ENCODE assay signal across 28 mouse cellular contexts in the genomic region with DNA sequence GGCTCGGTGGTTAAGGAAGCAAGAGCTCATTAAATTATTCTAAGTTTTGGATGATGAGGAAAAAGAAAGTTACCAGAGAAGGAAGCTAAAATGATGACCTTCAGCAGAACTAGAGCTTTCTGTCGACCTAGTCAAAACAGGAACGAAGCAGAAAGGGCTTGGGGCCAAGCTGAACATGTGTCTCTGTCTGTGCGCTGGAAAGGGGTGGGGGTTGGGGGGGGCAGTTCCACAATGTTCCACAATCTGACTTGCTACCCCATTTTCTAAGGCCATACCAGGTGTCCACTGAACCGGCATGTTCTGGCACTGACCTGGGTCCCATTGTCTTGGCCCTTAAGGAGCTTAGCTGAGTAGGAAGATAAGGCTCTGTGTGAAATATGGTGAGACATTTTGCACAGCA. TPM values are rescaled to one million over a fixed set of nuclear protein-coding genes. Genes with fewer than 3 reads are reported as not detected.
DNase-seq lines count a peak whose midpoint lies in the region; ATAC-seq and TF ChIP-seq lines count a peak whose summit lies in the region.
"Had no signal": no experiment of that assay in that cellular context is flagged by ENCODE, and none has a peak within 500 bp of the region (broad histone marks: within the 10 kb centered on the region; RNA-seq: fewer than 3 reads in every experiment).

No protein-coding gene starts in this region.

- H3K4me1 ChIP-seq in bone marrow macrophage, adult 2 months (ENCODE audit: control insufficient read depth, insufficient read depth, low read length) = peaks cover 74% of the 10 kb centered on the region
- 0 out of 2 replicates have a peak, but pooled peaks cover 3% of the 10 kb centered on the region for H3K4me1 ChIP-seq in midbrain, embryonic 13.5 days (replicated peaks)

- no peak overlapping the region for H3K4me2 ChIP-seq in midbrain, embryonic 13.5 days (replicated peaks)
- H3K4me2 ChIP-seq: embryonic facial prominence, embryonic 13.5 days; forebrain, embryonic 12.5 days; heart, embryonic 12.5 days; liver, embryonic 12.5 days; neural tube, embryonic 12.5 days had no signal

- H3K27ac ChIP-seq in layer of hippocampus, adult 2 months = 0 out of 2 replicates have a peak overlapping the region, but pooled peaks have one; percentile 48
- H3K27ac ChIP-seq in bone marrow macrophage, adult 2 months (ENCODE audit: insufficient read depth, low read depth, low read length) = peak overlapping the region; percentile 99
- no peak overlapping the region for H3K27ac ChIP-seq in midbrain, embryonic 13.5 days
- H3K27ac ChIP-seq: embryonic facial prominence, embryonic 13.5 days; forebrain, embryonic 12.5 days; hindbrain, postnatal 0 days; limb, embryonic 10.5 days; liver, embryonic 12.5 days; neural tube, embryonic 12.5 days had no signal

- no peaks in the 10 kb centered on the region for H3K9me3 ChIP-seq in midbrain, embryonic 13.5 days
- H3K9me3 ChIP-seq: embryonic facial prominence, embryonic 13.5 days; forebrain, embryonic 12.5 days; heart, embryonic 12.5 days; limb, embryonic 10.5 days; liver, embryonic 12.5 days; neural tube, embryonic 12.5 days had no signal

- no peaks in the 10 kb centered on the region for H3K27me3 ChIP-seq in midbrain, embryonic 13.5 days
- H3K27me3 ChIP-seq: embryonic facial prominence, embryonic 13.5 days; forebrain, embryonic 12.5 days; heart, embryonic 12.5 days; neural tube, embryonic 12.5 days had no signal

- H3K36me3 ChIP-seq in midbrain, embryonic 13.5 days = no peaks in the 10 kb centered on the region
- H3K36me3 ChIP-seq: embryonic facial prominence, embryonic 13.5 days; forebrain, embryonic 12.5 days; heart, embryonic 12.5 days; limb, embryonic 10.5 days; liver, embryonic 12.5 days; neural tube, embryonic 12.5 days had no signal

- 77% methylated on average over 5 of the region's 5 CpGs for WGBS in midbrain, embryonic 13.5 days

- ATAC-seq in neutrophil, adult 5-6 weeks (ENCODE audit: extremely low read depth, insufficient number of reproducible peaks, low FRiP score, poor library complexity, severe bottlenecking) = 0 out of 2 replicates have a peak, but pooled peaks have one; percentile 13
- ATAC-seq in midbrain, embryonic 13.5 days = no peak
- ATAC-seq: hindbrain, postnatal 0 days; intestine, embryonic 16.5 days; liver, embryonic 12.5 days had no signal

- DNase-seq in layer of hippocampus, adult 2 months (ENCODE audit: low spot score in 2 of 2) = no peak
- DNase-seq in layer of hippocampus, adult 9-10 months (ENCODE audit: low spot score) = no peak
- peak; percentile 79 for DNase-seq in A20 (ENCODE audit: low read depth, low spot score)
- DNase-seq in c-Kit-positive CD71-positive TER-119-positive erythroid progenitor cells, embryonic 14.5 days (ENCODE audit: low spot score) = no peak
- no peak for DNase-seq in cerebellum, postnatal 10 days
- DNase-seq: adrenal gland, postnatal 10 days; cerebellum, adult 18-20 months; cerebellum, postnatal 36 days; embryo, embryonic 11 days; gastrocnemius, adult 2 months; heart, postnatal 10 days; kidney, adult 9 months; kidney, postnatal 25 days; lung, adult 2 months; lung, postnatal 14 days; midbrain, embryonic 14.5 days had no signal

- no peak for TF ChIP-seq POLR2A in bone marrow macrophage, adult 2 months (IDR thresholded peaks at IDR 0.05; ENCODE audit: borderline replicate concordance, low read depth, low read length)

- H3K9ac ChIP-seq in midbrain, embryonic 13.5 days (replicated peaks) = no peak overlapping the region
- H3K9ac ChIP-seq: embryonic facial prominence, embryonic 13.5 days; forebrain, embryonic 12.5 days; heart, embryonic 12.5 days; liver, embryonic 12.5 days; neural tube, embryonic 12.5 days had no signal

- no peak for TF ChIP-seq CTCF in layer of hippocampus, adult 2 months (conservative IDR thresholded peaks at IDR 0.05)
- TF ChIP-seq CTCF in bone marrow macrophage, adult 2 months (IDR thresholded peaks at IDR 0.05; ENCODE audit: low read depth, low read length) = no peak

- no peak overlapping the region for H3K4me3 ChIP-seq in layer of hippocampus, adult 2 months
- H3K4me3 ChIP-seq in bone marrow macrophage, adult 2 months (ENCODE audit: insufficient read depth, low read length) = no peak overlapping the region
- H3K4me3 ChIP-seq in midbrain, embryonic 13.5 days (replicated peaks) = no peak overlapping the region
- H3K4me3 ChIP-seq: embryonic facial prominence, embryonic 13.5 days; erythroblast, embryonic 14.5 days; forebrain, embryonic 12.5 days; gastrocnemius, adult 2 months; heart, embryonic 12.5 days; limb, embryonic 10.5 days; liver, embryonic 12.5 days; neural tube, embryonic 12.5 days had no signal

RNA-seq across cellular contexts. Expression of a gene that starts 43.2 kb away (rescaled TPM):
- 1 to 10 TPM; 2.0 to 2.1 TPM for total RNA-seq in layer of hippocampus, adult 2 months (2021)
- polyA plus RNA-seq in bone marrow macrophage, adult 2 months (2012; ENCODE audit: insufficient read depth, insufficient read length, missing spikeins) = 312 and 343 TPM in 2 replicates
- total RNA-seq in neutrophil, adult 5-6 weeks (2017) = 103 and 110 TPM in 2 replicates
- polyA plus RNA-seq in midbrain, embryonic 13.5 days (2015; fragmentation: Nextera tagmentation; extraction: Ambion mirVana) = 1.4 and 1.9 TPM in 2 replicates

Comparison
In these comparisons a context has a peak if more than half of its experiments do, and no peak if none do; other contexts are left out.
1. RNA of a gene that starts 43.2 kb away (total RNA-seq): 103 to 110 TPM in neutrophil, adult 5-6 weeks; 2.0 to 2.1 TPM in layer of hippocampus, adult 2 months; every median in the first group is over 10 times any median in the second.